Mouse (Mus musculus): ENCODE results near the gene 3110009E18Rik.

The 3110009E18Rik gene

DNA sequence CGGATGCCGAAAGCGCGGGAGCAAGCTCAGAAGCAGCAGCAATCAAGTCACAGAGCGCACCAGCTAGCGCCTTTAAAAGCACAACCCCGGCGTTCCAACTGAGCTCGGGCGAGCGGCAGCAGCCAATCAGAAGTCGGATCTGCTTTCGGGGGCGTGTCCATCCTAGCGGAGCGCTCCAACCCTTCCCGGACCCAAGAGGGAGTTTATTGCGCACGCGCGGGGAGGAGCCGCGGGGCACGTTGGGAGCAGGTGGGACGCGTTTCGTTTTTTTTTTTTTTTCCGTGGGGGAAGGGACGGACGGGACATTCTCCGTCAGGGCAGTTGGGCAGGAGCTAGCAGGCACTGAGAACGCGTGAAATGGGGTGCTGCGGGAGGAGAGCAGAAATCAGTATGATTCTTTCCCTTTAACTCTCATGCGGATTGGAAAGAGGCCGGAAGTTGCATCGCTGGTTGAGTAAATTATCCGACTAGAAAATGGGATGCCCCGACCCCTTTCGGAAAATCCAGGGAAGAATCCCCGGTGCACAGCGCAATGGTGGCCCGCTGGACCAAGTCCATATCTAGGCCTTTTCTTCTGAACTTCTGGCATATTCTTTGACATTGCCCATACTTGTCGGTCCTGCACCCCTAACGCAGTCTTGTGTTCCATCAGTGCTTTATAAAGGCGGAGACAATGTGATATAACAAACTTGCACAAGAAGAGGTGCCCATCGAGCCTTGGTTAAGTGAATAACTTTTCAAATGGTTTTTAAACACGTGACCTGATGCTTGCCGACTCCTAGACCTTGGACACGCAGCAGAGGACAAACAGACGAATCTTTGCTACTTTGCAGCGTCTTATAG, at the start of gene 3110009E18Rik, which contains the start of gene Dbi:
3110009E18Rik (plus strand) TSS at position 219 of the 843 bp plus-strand sequence.
Dbi (minus strand) TSS at position 110 of the 843 bp plus-strand sequence.
- peak; percentile 99 for DNase-seq (ENCODE audit: low read depth)

DNA sequence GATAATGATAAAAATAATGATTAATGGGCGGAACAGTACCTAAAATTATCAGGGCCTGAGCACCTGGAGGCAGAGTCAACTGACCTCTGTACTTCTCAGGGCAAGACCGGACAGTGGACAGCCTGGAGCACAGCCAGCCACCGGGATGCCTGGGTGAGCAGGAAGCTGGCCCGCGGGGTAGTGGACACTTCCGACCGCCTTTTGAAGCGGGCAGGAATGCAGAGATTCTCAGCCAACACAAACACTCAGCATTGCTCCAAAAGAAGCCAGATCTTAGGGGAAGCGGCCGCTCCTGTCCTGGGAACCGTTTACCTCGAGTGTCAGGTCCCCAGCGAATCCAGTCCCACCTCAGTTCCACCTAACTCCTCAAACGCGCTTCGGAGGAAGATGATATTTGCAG, 48.1 kb upstream of the 3110009E18Rik start:
- DNase-seq (ENCODE audit: low read depth), result no peak

DNA sequence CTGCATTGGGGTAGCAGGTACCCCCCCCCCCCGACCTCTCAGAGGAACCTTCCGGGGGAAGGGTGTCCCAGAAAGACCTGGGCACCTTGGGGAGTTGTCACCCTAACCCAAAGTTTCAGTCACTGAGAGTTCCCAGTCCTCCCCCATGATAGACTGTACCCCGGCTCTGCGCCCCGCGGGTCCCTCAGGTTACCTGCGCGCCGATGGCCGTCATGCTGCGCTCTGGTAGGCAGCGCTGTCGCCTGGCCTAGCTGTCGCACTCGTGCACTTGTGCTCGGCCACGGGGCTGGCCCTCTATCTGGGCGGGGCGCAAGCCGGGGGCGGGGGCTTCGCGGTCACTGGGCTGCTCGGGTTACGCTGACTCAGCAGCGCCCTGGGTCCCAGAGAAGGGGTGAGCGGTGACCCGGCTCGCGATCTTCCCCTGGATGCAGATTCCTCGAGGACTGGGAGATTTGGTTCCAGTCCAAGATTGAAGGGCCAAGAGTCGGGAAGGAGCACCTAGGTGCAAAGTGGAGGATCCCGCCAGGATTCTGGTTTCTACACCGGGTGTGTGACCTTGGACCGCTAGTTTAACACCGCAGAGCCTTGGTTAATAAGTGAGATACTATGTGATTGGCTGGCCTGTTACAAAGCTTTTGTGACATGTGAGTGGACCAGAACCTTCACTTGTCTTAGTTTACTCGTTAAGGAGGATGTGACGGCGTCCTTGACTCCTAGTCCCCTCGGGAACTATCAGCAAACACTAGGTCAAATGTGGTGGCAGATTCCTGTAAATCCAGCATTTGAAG, 47.3 kb upstream of the 3110009E18Rik start, which contains the start of gene Tmem37:
Tmem37 (minus strand) TSS at position 556 of the 788 bp plus-strand sequence.
- DNase-seq (ENCODE audit: low read depth), result peak; percentile 83

DNA sequence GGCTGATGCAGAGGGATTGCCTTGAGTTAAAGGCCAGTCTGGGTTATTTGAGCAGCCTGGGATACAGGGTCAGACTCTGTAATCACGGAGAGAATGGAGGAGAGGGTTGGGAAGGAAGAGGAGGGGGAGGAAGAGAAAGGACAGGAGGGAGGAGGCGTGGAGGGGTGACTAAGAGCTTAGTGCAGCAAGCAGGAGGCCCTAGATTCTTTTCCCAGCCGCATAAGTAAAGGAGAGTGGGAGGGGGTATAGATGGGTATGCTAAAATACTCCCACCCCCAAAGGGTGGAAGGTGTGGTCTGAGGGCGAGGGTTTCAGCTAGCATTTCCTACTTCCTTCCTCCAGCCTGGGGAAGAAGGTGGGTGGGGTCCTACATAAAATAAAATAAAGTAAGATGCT, 46.7 kb upstream of the 3110009E18Rik start:
- peak; percentile 42 for DNase-seq (ENCODE audit: low read depth)

DNA sequence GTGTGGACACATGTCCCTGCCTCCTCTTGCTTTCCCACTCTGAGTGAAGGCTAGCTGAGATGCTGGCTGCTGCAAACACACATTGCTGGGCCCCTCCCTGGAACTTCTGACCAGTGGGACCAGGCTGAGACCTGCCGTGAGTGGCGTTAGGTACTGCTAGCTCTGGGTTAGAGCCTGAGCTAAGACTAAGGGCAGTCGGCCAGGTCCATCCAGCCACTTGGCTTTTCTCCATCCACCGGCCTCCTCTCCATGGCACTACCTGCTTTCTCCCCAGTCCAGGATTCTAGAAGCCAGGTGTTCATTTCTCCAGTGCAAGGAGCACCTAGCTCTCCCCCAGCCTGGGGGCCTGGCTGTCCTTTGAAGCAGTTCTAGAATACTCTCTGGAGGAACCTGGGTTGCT, 46.1 kb upstream of the 3110009E18Rik start:
- DNase-seq (ENCODE audit: low read depth), result no peak

DNA sequence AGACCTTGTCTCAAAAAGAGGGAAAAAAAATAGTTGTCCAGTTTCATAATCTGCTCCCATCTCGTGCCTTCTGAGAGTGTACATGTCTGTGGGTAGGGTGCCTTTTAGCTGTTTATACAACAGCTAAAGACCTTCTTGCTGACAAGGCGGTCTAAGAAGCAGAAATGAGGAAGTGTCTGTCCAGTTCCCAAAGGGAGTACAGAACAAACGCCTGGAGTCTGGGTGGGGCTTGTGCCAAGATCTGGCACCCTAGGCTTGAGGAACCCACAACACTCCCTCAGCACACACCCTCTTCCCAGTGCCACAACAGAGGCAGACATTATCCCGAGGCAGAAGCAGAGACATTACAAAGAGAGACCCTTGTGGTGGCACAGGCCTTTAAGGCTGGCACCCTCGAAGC, 45.5 kb upstream of the 3110009E18Rik start:
- peak; percentile 29 for DNase-seq (ENCODE audit: low read depth)

DNA sequence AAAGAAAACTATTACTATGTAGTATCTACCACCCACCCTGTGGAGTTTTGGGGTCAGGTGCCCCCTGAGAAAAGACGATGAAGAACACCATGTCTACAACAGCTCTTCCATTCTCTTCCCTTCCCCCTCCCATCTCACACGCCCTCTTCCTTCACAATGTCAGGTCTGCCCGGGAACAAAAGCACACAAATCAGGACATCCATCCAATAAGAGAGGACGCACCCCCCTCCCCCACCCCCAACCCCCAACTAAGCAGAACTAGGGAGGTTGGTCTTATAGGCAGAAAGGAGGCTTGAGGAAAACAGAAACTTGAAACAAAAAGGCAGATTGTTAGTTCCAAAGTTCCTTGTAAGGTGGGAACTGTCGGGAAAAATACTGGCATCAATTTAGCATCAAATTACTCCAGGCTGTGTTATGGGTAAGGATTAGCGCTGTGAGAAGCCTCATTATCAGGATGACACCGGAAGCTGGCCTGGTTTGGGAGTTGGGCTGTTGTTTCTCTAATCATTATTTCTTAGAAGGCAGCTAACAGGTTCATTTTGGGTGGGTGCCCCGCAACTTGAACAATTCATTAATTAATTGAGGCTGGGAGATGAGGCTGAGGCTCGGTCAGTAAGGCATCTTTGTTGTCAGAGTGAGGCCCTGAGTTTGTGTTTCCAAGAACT, 43.1 kb upstream of the 3110009E18Rik start:
- DNase-seq (ENCODE audit: low read depth), result no peak

DNA sequence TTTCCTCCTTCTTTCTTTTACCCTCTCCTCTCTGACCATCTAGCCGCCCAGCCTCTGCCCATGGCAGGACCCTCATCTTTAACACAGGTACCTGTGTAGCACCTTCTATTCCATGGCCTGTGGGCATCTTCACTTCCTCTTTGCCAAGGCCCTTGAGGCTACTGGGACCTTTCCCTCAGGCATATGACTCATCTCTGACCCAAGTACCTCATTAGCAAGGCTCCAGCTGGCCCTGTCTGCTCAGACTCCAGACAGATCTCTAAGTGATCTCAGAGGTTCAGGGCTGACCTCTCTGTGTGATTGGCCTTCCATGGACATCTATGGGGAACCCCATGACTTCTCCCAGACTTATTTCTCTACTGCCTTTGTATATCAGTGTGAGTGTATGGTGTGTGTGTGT, 40.4 kb upstream of the 3110009E18Rik start:
- peak; percentile 57 for DNase-seq (ENCODE audit: low read depth)

DNA sequence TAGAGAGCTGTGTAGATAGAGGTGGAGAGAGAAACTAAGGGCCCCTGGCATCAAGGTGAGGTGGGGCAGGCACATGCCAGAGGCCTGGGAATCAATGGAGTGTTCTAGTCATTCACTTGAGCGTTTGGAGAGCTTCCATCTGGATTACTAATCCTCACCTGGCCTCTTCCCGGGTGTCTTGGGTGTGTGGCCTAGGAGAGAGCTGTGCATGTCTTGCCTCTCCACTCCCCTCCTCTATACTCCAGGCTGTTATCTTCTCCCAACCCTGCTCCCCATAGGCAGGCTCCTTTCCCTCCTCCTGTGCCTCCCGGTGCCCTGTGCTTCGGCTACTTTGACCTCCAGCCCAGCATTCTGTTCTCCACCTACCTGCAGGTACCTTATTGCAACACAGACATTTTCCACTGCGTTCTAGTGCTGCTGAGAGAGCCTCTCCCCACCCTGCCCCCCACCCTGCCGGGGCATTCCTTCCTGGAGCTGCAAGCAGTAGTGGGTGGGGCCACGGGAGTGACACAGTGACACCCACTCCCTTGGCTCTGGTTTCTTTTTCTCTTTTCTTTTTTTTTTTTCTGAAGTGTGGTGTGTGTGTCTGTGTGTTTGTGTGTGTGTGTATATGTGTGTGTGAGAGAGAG, 37.9 kb upstream of the 3110009E18Rik start:
- peak; percentile 17 for DNase-seq (ENCODE audit: low read depth)

DNA sequence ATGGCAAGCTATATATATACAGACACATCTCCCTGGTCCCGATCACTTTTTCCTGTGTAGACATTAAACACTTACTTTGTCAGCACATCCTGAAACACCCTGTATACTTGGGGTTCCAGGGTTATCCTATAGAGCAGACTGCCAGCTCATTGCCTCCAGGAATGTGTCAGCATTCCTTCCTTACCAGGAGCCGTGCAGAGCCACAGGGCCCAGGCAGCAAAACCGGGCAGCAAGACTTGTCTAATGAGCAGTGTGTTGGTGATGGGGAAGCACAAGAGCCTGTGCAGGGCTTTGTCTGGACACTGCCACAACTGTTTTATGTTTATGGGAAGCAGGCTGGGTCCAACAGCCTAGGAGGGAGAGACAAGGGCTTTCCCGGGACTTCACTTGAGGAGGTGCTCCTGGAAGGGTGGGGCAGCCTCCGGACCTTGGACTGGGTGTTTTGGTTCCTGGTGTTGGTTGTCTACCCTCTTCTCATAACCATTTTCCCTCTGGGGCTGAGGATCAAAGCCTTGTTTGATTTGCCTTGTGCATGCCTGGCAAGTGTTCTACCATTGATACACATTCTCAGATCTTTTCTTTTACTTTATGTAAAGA, 37.0 kb upstream of the 3110009E18Rik start:
- DNase-seq (ENCODE audit: low read depth), result no peak

DNA sequence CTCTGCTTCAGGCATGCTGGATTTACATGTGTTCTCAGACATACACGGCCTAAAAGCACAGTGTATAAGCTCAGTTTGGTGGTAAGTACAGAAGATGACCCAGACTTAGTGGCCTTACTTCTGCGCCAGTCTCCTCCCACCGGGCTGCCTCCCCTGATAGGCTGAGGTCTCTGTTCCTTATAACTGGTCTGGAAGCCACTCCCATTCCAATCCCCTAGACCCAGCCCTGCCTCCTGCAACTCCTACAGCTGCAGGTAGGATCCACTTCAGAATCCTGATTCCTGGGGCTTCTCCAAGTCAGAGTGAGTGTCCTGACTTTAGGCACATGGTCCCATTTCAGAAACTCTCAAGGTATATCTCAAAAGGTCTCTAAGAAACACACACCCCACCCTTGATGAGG, 35.3 kb upstream of the 3110009E18Rik start:
- DNase-seq (ENCODE audit: low read depth), result no peak

DNA sequence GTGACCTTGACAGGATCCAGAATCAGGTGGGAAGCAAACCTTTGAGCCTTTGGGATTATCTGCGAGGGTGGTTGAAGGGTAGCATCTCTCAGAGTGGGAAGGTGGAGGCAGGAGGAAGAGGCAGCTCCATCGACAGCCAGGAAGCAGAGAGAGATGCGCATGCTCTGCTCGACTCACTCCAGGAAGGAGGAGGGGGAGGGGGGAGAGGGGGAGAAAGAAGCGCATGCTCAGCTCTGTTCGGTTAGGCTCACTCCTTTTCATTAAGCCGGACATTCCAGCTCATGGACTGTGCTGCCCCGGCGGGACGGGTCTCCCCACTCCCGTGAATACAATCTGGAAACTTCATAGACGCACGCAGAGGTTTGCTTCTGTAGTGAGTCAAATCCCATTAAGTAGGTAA, 34.3 kb upstream of the 3110009E18Rik start:
- DNase-seq (ENCODE audit: low read depth), result no peak

DNA sequence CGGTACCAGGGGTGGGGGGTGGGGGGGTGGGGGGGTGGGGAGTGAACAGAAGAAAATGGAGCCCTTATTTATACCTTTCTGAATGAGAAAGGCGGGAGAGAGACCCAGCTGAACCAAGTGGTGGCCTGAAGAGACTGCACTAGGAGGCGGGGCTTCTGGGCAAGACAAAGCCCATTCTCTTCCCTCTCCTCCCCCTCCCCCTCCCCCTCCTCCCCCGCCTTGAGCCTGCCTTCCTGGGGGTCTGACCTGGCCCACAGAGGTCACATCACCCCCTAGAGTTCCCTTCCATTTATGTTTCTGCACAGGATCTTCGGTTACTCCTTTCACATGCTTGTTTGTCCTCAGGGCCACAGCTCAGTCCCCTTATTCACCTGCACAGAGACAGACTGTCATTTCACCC, 31.8 kb upstream of the 3110009E18Rik start:
- DNase-seq (ENCODE audit: low read depth), result no peak

DNA sequence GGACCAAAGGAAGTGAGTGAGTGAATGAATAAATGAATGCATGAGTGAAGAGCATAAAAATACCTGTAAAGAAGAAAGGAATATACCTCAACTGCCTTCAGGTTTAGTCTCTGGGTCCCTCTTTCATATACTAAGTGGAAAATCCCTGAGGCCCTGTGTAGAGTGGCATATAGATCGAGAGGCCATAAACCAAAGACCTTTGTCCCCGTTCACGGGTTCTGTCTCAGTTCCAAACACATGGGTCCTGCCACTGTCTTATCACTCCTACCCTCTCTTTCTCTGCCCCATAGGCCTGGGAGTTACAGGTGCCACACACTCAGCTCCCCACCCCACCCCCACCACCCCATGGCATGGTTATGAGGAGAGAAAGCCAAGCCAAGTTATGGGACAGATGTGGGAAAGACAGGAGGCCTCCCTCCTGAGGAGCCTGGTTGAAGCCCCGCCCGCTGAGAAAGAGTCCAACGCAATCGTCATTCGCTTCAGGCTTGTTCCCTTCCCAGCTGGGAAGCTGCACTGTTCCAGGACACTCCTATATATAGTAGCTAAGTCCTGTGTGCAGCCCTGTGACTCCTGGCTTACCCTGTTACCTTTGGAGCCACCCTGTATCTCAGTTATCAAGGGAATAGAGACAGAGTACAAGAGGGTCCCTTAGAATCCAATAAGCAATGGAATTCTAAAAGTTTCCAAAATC, 30.0 kb upstream of the 3110009E18Rik start:
- no peak for DNase-seq (ENCODE audit: low read depth)

DNA sequence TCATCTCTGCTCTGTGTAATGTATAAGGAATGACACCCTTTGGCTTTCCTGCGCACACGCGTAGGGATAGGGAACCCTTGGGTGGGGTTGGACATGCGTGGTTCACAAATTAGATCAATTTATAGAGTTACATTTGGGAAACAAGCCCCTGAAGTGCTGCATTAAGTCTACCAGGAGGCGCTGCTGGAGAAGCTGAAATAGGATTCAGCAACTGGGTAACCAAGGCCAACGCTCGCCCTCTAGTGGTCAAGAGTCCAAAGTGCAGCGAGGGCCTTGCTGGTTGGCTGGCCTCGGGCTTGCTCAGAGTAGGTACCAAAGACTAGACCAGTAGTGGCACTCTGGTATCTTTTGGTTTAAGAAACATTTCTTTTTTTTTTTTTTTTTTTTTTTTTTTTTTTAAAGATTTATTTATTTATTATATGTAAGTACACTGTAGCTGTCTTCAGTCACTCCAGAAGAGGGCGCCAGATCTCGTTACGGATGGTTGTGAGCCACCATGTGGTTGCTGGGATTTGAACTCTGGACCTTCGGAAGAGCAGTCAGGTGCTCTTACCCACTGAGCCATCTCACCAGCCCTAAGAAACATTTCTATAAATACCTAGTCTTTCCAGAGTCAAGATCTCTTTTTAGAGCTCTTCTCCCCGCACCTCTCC, 27.4 kb upstream of the 3110009E18Rik start:
- peak; percentile 88 for DNase-seq (ENCODE audit: low read depth)

DNA sequence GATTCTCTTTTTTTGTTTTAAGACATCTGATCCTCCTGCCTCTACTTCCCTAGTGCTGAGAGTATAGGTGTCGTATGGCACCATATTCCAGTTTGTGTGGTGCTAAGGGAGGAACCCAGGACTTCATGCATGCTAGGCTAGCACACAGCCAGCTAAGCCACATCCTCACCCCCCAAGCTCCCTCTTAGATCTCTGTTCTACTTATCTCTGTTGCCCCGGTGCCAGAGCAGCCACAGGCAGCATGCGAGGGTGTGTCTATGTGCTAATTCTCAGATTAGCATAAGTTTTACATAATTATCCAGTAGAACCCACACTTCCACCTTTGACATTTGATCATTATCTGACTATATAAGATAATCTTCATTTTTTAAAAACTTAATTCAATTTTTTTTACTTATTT, 26.1 kb upstream of the 3110009E18Rik start:
- DNase-seq (ENCODE audit: low read depth), result peak; percentile 39

DNA sequence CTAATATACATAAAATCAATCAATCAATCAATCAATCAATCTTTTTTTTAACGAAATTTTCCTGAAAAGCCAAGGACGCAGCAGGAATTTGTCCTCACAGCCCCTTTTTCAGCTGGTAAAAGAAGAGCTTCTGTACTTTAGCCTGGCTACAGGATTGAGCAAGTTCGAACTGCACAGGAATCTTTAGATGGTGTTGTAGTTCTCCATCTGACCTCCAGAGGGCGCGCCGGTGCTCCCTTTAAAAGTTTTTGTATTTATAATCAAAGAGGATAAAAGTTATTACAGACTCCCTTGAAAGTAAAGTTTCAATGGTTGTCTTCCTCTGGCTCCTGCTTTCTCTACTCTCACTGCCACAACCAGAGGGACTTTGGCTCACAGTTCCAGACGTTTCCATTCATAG, 22.7 kb upstream of the 3110009E18Rik start:
- DNase-seq (ENCODE audit: low read depth), result peak; percentile 76

DNA sequence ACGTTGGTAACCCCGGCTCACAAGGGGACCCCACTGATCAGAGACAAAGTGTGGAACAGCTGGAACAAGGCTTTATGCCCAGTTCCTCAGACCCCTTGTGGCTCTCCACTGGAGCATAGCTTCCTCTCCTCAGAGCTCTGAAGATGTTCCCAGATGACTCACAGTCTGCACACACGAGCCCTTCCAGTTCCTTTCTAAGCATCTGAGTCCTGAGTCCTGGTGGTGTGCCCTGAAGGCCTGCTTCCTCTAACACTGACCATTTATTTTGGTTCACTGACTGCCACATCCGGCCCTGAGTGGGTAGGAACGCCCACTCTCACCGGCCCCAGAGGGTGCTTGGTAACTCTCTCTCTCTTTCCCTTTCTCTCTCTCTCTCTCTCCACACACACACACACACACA, 21.5 kb upstream of the 3110009E18Rik start:
- peak; percentile 92 for DNase-seq (ENCODE audit: low read depth)

DNA sequence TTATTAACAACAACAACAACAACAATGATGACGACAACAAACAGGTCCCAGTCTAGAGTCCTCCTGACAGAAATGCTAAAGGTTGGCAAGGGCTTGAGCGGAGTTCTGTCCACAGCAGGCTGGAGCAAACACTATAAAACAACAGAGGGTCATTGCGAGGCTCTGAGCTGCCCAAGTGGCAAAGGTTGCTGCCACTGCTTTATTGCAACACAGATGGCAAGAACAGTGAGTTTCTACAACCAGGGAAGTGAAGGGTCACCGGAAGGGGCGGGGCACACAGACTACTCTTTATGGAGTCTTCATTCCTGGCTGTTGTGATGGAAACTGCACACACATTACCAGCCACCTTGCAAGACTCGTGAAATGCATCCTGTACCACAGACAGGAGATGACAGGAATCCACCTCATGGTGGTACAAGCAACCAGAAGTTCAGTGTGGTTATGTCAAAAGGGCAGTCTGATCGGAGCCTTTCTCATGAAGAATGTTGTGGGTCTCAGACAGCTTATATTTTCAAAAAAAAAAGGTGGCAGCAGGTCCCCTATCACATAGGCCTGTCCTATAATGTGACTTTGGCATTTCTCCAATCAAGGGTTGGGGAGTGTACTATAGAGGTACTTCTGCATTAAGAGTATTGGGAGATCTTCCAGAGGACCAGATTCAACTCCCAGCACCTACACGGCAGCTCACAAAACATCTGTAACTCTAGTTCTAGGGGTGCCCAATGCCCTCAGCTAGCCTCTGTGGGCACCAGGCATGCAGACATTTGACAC, 20.3 kb upstream of the 3110009E18Rik start:
- peak; percentile 79 for DNase-seq (ENCODE audit: low read depth)

DNA sequence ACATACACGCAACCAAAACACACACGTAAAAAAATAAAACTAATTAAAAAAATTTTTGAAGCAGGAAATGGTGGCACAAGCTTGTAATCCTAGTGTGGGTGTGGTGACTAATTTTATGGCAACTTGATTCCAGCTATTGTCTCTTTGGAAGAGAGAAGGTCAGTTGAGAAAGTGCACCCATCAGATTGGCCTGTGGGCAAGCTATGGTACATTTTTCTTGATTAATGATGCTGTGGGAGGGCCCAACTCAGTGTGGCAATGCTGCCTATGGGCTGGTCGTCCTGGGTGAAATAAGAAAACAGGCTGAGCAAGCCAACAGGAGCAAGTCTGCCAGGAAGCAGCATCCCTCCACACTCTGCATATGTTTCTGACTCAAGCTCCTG, 19.8 kb upstream of the 3110009E18Rik start:
- DNase-seq (ENCODE audit: low read depth), result peak; percentile 21

All from 416B (cell line).